Mouse (Mus musculus) WW6 (cell line): ENCODE data around the gene Sco1.
A peak's percentile ranks its signal among the peaks of the same experiment; 100 is the strongest.

Experiments
- DNase-seq: peaks from one replicate; pipeline ENCODE4 v3.0.0-alpha.2; 2013; ENCODE audit warnings: low read depth, low spot score

Gene Sco1

DNA sequence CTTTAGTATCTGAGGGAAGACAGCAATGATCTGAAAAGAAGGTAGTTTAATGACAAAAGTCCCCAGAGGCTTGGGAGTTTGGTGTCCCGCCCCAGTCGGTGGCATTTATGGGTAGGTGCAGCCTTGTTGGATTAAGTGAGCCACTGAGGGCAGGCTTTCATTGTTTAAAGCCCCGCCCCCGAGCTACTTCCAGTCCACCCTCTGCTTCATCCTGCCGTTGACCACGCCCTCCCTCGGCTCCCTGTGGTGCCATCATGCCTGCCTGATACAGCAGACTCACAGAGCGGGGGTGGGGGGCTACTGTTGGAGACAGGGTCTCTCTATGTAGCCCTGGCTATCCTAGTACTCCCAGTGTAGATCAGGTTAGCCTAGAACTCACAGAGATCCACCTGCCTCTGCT, 9.5 kb upstream of the Sco1 start:
- peak; percentile 84 for DNase-seq

DNA sequence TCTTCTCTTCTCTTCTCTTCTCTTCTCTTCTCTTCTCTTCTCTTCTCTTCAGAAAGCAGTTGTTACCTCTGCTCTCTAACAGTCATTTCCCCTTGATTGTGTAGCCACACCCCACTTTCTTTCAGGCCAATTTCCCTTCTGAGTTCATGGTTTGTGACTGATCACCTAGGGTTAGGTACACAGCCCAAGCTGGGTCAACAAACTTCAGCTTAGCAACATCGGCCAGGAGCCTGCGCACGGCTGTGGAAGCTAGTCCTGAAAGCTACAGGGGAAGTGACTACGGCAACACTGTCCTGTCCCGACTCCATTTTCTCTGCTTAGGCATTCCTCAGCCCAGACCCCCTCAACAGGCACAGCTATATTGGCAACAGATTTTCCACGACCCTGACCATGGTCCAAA, 7.5 kb upstream of the Sco1 start:
- no peak for DNase-seq

DNA sequence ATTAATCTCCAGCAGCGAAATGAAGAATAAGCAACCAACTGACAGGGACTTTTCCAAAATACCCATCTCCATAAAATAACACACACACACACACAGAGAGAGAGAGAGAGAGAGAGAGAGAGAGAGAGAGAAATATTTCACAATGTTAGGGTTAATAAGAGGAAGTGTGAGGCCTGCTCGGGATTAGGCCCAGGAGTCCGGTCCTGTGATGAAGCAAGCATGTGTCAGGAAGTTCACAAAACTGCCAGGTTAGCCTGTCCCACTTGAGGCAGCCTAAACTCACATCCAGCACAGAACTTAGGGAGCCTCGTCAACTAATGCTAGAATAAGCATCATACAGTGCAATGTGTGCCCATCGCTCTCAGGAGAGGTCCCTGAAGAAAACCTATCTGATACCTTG, 5.3 kb upstream of the Sco1 start:
- no peak for DNase-seq

DNA sequence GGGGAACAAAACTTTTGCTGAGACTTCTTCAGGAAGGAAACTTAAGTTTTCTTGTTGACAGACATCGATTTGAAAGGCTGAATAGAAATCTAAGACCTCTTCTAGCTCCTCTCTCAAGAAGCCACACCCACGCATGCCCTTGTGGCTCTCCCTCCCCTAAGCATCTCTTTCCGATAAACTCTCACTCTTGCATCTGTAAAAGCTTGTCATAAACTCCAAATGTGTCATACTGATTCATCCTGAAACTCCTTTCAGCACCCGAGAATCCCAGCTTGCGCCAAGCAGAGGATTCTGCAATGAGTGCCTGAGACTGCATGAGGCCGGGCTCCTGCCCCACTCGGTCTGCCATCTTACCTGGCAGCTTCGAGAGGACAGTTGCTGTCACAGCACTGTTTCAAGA, 4.0 kb upstream of the Sco1 start:
- DNase-seq: no peak

DNA sequence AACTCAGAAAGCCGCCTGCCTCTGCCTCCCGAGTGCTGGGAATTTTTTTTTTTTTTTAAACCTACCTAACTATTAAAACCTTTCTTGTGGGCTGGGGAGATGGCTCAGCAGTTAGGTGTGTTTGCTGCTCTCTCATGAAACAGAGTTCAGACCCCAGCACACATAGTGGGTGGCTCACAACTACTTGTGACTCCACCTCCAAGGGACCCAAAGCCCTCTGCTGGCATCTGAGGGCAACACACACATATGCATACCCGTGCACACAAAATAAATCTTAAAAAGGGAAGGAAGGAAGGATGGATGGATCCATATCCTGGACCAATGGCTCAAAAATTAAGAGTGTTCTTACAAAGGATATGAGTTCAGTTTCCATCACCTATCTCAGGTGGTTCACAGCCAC, 3.2 kb upstream of the Sco1 start:
- DNase-seq: no peak

DNA sequence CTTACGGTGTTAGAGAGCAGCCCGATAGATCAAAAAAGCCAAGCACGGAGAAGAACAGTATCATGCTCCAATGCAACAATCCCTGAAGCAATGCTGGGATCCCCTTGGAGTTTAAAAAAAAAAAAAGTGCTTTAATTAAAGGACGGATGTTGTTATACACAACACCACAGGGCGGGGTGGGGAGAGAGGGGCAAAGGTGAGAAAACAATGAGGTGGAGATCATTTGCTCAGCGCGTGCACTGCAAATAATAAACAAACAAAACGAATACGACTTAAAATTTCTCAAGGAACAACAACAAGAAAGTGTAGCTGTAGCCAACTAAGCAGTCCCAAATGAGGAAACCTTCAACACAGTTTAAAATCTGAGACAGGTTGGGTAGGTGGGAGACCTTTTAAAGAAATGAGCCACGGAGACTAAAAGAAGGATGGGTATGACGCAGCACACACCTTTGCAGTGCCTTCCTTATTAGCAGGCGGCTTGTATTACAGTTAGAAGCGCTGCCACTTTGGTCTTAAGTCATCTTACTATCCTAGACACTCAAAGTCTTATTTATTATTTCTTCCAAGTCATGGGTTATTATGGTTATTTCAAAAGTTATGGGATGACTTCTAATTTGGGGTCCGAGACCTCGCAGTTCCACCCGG, 672 bp upstream of the Sco1 start:
- DNase-seq: no peak

DNA sequence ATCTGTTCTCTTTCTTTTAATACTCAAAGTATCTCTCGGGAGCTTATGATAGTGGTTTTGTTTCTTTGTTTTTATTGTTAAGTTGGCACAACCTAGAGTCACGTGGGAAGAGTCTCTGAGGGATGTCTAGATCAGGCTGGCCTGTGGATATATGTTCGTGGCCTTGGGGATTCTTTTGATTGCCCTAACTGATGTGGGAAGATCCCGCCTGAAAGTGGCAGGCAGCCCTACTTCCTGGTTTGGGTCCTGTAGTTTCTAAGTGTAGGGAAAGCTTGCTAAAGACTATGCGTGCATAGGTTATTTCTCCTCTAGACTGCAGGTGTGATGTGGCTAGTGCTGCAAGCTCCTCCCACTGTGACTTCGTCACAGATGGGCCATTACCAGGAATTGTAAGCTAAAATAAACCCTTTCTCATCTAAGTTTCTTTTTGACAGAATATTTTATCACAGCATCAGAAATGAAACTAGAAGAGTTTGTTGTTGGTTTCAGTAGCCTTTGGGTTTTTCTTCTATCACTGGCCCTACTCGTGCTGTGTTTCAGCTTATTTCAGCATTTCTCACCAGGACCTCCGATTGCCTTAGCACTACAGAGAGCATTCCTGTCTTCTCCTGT, 2.4 kb downstream of the Sco1 start:
- no peak for DNase-seq

DNA sequence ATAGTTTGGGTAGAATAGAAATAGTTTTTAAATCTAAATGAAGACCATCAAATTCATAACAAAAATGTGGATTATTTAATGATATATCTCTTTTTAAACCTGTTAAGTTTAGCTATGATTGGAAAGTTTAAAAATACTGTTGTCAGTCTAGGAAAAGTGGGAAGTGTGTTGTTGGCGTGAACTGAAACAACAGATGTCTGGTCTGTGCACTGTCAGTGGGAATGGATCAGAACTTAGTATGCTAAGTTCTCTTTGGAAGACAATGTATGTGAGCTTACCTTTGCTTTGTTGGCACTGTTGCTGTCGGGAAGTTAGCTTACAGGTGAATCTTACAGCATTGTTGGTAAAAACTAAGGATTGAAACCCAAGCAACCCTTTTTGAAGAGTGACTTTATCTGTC, 8.8 kb downstream of the Sco1 start:
- DNase-seq: no peak

DNA sequence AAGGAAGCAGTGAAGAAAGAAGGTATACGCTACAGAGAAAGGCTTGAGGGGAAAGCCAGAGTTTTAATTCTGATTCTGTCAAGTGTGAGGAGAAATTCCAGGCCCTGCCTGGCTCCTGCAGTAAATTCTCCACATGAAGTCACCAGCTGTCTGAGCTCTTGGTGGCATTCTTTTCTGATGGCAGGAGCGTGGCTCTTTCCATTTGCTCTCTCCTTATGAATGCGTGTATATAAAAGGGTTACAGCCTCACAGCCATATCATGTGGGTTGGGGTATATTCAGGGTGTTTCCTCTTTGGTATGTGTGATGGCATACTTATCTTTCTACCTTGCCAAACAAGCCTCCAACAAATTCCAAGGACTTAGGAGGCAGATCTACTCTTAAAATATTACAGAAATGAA, 10.3 kb downstream of the Sco1 start:
- DNase-seq: no peak

DNA sequence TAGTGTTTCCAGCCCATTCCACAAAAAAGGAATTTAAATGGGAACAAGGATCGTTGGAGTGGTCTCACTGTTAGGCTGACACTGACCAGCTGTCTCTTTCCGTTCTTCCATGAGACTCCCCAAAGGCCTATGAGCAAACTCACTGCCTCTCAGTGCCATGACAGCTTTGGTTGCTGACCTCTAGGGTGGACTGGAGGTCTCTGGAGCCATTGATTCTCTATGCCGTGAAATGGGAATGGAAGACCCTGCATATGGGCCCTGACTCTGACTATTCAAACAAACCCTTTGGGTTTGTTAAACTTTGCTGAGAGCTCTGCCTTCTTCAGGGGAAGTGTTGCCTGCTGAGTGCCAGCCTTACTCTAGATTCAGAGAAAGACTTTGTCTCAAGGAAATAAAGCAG, 15.3 kb downstream of the Sco1 start:
- DNase-seq: no peak

DNA sequence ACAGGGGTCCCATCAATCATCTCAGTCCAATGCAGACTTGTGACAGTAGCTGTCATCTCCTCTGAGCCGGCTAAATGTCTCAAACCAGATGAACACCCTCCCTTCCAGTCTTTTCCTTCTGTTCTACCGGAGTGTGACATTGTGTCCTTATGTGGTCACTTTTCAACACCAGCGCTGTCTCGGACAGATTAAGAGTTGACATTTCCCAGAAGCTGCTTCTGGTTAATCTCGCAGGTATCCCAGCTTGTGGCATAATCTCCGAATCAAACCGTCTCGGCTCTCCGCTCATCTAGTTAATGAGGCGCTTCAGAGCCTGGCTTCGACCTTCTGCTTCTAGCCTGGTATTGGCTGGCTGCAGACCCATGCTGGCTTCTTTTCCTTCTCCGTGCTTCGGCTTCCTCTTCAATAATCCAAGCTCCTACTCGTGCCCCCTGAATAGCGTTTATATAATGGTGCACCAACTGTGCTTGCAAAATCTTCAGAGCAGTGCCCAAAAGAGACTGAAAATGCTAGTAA, 20.2 kb downstream of the Sco1 start:
- DNase-seq: no peak

DNA sequence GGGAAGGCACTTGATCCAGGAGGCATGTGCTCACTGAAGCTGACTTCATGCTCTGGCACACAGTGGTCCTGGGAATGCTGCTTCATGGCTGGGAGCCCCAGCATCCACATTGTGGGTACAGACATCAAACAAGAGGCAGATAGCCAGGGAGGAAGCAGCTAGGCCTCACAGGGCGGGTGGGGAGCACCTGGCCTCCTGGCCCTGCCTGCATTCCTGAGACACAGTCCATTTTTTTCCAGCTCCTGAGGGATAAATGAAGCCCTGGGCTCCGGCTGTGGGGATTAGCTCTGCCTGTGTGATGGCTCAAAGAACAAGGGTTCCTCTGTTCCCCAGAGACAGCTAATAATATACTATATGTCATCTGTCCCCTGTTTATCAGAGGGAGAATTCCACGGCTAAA, 22.6 kb downstream of the Sco1 start:
- DNase-seq: no peak

DNA sequence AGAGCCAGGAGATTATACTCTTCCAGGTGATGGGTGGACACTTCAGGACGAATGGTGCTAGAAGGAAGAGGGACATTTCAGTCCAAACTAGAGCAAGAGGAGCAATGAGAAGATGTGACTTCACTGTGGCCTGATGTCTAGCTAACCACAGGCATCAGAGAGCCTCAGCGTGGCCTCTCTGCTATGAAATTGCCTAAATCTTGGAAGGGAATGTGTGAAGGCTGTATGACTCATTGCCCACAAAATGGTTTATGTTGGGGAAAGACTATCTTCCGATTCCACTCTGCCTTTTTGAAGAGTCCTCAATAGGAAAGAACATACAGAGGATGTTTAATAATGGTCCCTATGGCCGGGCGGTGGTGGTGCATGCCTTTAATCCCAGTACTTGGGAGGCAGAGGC, 24.3 kb downstream of the Sco1 start:
- no peak for DNase-seq

DNA sequence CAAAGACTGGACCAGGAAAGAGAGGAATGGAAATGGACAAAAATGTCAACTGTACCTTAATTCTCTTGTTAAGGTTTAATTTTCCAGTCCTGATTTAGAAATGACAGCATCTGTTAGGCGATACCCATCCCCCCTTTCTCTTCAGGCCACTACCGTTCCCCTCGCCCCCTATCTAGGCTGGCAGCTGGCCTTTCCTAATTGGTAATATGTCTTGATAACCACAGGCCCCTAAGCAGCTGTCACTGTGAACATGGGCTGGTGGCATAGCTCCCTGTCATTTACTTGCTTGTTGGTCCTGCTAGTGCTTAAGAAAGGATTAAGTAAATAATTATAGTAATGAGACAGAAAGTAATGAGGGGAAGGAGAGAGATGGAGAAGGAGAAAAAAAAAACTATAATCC, 25.0 kb downstream of the Sco1 start:
- no peak for DNase-seq

DNA sequence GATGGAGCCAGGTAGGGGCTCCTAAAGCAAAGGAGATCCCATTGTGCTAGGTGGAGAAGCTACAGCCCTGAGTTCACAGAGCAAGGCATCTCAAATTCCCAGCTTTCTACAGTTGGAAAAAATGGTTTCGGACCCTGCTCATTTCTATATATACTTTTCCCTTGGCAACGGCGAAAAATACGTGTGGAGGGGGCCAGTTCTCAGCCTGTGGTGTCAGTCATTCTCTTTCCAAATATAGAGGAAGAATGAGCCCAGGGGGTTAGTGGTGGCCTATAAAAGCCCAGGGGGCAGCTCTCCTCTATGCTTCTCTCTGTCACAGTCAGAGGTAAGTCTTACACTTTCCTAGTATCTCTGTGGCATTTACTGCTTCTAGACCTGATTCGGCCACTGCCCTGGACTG, 25.5 kb downstream of the Sco1 start, which contains the start of gene Myh3:
Gene Myh3 (plus strand): TSS at position 301 of the 400 bp plus-strand sequence.
- no peak for DNase-seq

DNA sequence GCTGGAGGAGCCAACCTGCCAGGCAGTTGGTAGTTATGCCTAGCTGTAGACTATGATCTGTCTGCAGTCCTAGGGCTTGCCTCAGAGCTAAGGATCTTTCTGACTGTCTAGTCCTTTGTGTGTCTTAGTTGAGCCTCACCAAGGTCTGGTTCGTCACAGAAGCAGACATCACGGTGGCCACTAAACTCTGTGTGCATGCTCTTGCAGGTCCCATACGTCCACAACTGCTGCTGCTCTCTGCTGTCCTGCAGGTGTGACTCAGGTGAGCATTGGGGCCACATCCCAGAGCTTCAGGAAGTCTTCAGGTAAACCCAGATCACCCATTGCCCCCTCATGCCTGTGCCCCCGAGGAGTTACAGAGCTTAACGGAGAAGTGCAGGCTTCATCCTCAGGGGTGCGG, 26.4 kb downstream of the Sco1 start:
- DNase-seq: no peak

DNA sequence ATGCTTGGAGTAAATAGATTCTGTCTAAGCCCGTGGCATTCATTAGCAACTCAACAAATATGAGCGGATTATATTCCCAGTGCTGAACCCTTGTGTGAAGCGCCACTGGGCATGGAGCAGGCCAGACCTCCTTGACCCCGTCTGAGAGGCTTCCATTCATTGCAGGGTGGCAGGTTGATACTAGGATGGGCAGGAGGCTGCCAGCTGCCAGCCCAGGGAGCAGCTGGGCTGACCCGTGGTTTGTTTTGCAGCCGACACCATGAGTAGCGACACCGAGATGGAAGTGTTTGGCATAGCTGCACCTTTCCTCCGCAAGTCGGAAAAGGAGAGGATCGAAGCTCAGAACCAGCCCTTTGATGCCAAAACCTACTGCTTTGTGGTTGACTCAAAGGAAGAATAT, 27.3 kb downstream of the Sco1 start:
- DNase-seq: no peak

DNA sequence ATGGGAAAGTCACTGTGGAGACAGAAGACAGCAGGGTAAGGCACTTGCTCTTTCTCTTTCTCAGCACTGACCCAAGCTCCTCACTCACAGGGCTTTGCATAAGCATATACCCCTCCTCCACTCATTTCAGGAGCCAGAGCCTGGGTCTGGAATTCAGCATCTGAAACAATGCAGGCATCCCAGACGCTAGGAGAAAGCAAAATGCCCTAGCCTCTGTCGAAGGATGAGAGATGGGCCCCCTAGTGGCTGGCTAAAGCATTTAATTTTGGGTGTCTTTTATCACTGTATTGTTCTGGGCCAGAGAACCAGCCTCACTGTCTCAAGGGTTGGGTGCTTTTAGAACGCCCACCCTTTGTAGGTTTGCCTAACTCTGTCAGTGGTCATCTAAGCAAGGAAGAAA, 27.7 kb downstream of the Sco1 start:
- DNase-seq: peak; percentile 67

DNA sequence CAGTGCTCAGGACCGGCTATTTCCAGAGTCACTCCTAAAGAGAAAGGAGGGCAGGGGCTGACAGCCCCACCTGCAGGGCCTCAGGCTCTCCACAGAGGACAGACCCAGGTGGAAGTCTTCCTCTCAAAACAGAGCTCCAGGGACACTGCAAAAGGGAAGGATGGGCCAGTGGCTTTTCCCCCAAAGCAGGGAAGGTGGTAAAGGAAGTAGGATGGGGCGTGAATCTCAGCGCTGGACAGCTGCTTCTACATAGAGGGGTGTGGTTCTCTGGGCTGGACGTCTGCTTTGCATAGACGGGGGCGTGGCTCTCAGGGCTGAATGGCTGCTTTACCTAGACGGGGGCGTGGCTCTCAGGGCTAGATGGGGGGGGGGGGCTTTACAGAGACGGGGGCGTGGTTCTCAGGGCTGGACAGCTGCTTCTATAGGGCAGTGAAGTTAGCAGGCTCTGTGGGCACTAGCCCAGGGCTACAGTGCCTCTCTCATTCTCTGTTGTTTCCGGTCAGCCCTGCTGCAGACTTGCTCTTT, 28.7 kb downstream of the Sco1 start:
- no peak for DNase-seq

DNA sequence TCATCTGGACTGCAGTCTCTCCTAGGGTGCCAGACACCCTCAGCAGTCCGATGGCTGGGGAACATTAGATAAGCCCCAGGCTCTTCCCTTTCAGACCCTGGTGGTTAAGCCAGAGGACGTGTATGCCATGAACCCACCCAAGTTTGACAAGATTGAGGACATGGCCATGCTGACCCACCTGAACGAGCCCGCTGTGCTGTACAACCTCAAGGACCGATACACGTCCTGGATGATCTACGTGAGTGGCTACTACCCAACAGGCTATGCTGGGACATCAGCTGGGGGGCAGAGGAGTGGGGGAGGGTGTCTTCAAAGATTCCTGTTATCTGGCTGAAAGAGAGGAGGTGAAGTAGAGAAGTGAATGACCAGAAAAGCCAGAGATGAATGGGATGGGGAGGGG, 29.7 kb downstream of the Sco1 start:
- no peak for DNase-seq

DNA sequence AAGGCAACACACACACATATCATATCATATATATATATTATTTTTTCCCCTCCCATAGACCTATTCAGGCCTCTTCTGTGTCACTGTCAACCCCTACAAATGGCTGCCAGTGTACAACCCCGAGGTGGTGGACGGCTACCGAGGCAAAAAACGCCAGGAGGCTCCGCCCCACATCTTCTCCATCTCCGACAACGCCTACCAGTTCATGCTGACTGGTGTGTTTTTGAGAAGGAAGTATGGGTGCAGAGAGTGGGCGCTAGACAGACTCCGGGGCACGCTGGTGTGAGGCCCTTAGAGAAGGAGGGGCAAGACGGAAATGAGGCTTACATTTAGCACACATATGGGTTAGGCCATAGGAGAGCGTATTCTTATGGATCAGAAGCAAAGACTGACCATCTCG, 30.3 kb downstream of the Sco1 start:
- DNase-seq: no peak

DNA sequence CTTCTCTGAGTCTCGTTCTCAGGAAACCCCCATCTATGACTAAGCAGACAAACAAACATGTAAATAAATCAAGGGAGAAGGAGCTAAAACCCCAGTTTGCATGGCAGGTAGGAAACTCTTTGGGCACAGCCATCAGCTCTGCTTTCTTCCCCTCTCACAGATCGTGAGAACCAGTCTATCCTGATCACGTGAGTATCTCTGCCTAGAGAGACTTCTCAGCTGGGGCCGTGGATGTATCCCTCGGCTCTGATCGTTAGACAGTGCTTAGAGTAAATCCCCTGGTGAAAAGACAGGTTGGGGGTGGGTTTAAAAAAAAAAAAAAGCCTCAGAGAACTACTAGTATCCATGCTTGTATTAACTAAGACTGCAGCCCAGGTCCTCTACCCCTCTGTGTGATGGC, 30.8 kb downstream of the Sco1 start:
- no peak for DNase-seq

DNA sequence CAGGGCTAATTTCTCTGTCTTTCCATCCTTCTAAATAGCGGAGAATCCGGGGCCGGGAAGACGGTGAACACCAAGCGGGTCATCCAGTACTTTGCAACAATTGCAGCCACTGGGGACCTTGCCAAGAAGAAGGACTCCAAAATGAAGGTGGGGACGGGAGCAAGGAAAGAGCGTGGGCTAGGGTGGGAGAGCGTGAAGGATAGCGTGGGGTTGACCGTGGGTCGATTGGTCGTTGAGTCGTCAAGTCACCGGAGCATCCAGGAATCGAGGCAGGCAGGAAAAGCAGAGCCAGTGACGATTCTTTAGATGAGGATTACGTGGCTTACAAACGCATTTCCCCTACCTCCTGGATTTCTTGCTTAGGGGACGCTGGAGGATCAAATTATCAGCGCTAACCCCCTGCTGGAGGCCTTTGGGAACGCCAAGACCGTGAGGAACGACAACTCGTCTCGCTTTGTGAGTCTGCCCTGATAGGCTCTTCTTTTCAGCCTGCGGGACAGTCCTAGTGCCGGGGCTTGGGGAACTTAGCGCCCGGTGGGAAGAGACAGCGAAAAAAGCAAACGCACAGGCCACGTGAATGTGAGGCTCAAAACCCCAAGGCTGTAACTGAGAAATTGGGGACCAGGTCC, 31.4 kb downstream of the Sco1 start:
- no peak for DNase-seq
